Mouse (Mus musculus): ENCODE measurements around the gene Gabpb1.

- TF ChIP-seq CTCF (IDR thresholded peaks at IDR 0.05; ENCODE audit: borderline replicate concordance, insufficient read depth, low read length) (no peak), POLR2A (IDR thresholded peaks at IDR 0.05; ENCODE audit: low read depth, low read length) (no peak)
These were observed 1.2 kb upstream of the Gabpb1 start for GRCm38 (mm10) chr2:126677366-126677765.
